Mouse (Mus musculus) embryo, embryonic 11.5 days (tissue): ENCODE measurements at regions not wholly inside any gene's neighbourhood (a gene's known extent, or its start where the extent isn't known, plus 50 kb on each side); places are given as distances from the start of the nearest gene placed in this dataset.

Source experiments
- DNase-seq: peaks from one replicate; pipeline ENCODE4 v3.0.0-alpha.2; 2012; ENCODE audit warnings: low read depth, low spot score

GRCm38 (mm10) chr11:25157135-25157860, 1053.3 kb downstream of the 5730522E02Rik start:
- DNase-seq, result no peak

- DNase-seq, result no peak
Observed at GRCm38 (mm10) chr11:25157861-25158245, 1052.7 kb downstream of the 5730522E02Rik start.

- DNase-seq, result no peak
Observed at GRCm38 (mm10) chr11:25158884-25159283, 1051.7 kb downstream of the 5730522E02Rik start.

- DNase-seq, result no peak
Observed at GRCm38 (mm10) chr11:25167939-25168338, 1042.6 kb downstream of the 5730522E02Rik start.

GRCm38 (mm10) chr11:25171048-25171447, 1039.5 kb downstream of the 5730522E02Rik start:
- DNase-seq, result no peak
